8 mouse cellular contexts compared by ENCODE assay signal in genomic region chr5:114707265-114708068, GRCm38 (mm10). TPM values are rescaled to one million over a fixed set of nuclear protein-coding genes. Genes with fewer than 3 reads are reported as not detected.
DNase-seq lines count a peak whose midpoint lies in the region; ATAC-seq and TF ChIP-seq lines count a peak whose summit lies in the region.

Gene Tchp (plus strand): TSS chr5:114707760.

- H3K9me3 ChIP-seq in hindbrain, embryonic 10.5 days = no peaks in the 10 kb centered on the region
- no peaks in the 10 kb centered on the region for H3K9me3 ChIP-seq in lung, postnatal 0 days (ENCODE audit: low read length)

- peak within 1 kb of the TSS; percentile 90 for H3K27ac ChIP-seq in hindbrain, embryonic 10.5 days
- no peak within 1 kb of the TSS for H3K27ac ChIP-seq in lung, postnatal 0 days (ENCODE audit: low read length)

- peak; percentile 55 for ATAC-seq in frontal cortex, adult (ENCODE audit: low TSS enrichment)
- peak; percentile 75 for ATAC-seq in lung, postnatal 0 days

- H3K36me3 ChIP-seq in hindbrain, embryonic 10.5 days = peaks cover 35% of the 10 kb centered on the region
- H3K36me3 ChIP-seq in lung, postnatal 0 days (ENCODE audit: insufficient read depth, low read length) = no peaks in the 10 kb centered on the region

- H3K27me3 ChIP-seq in hindbrain, embryonic 10.5 days (ENCODE audit: insufficient read depth, poor library complexity, severe bottlenecking) = no peaks in the 10 kb centered on the region; the same call in 1 of the 2 replicates
- no peaks in the 10 kb centered on the region for H3K27me3 ChIP-seq in lung, postnatal 0 days (replicated peaks; ENCODE audit: insufficient read depth, low read length)

- H3K9ac ChIP-seq in lung, postnatal 0 days (replicated peaks; ENCODE audit: low read depth) = peak within 1 kb of the TSS; percentile 57

- peak; percentile 57; the same call in 1 of the 2 replicates for TF ChIP-seq EP300 in lung, postnatal 0 days (IDR thresholded peaks at IDR 0.05)

- 3% methylated on average over 49 of the region's 49 CpGs for WGBS in hindbrain, embryonic 10.5 days
- 4% methylated on average over 46 of the region's 49 CpGs for WGBS in lung, postnatal 0 days

- H3K4me2 ChIP-seq in lung, postnatal 0 days (replicated peaks; ENCODE audit: low read depth, low read length) = peak within 1 kb of the TSS; percentile 71

- DNase-seq in MEL-GATA-1-ER (ENCODE audit: extremely low read depth, low read depth) = peak; percentile 80
- peak; percentile 97 for DNase-seq in cerebellum, adult 8-10 months
- DNase-seq in hindbrain, embryonic 10.5 days (ENCODE audit: low spot score) = peak; percentile 96
- peak; percentile 87 for DNase-seq in layer of hippocampus, adult 9-11 months
- peak; percentile 94 for DNase-seq in lung, postnatal 0 days (ENCODE audit: low spot score)
- peak; percentile 96 for DNase-seq in ovary, postnatal 14 days (ENCODE audit: low spot score)
- DNase-seq in thymus, postnatal 14 days = peak; percentile 95

- H3K4me1 ChIP-seq in hindbrain, embryonic 10.5 days (replicated peaks) = peaks cover 22% of the 10 kb centered on the region
- H3K4me1 ChIP-seq in lung, postnatal 0 days (ENCODE audit: insufficient read depth, low read depth, low read length) = no peaks in the 10 kb centered on the region; the same call in 1 of the 2 replicates

- H3K4me3 ChIP-seq in hindbrain, embryonic 10.5 days = peak within 1 kb of the TSS; percentile 89
- H3K4me3 ChIP-seq in lung, postnatal 0 days (ENCODE audit: low read depth, low read length) = peak within 1 kb of the TSS; percentile 77

- peak; percentile 88 for TF ChIP-seq CTCF in lung, postnatal 0 days (IDR thresholded peaks at IDR 0.05)

RNA-seq across cellular contexts. Expression of gene Tchp, which starts in this region (rescaled TPM):
- polyA plus RNA-seq in hindbrain, embryonic 10.5 days (2016; fragmentation: Nextera tagmentation; extraction: Ambion mirVana) = 17.9 and 20.8 TPM in 2 replicates
- 9.4 and 10.0 TPM in 2 replicates for polyA plus RNA-seq in lung, postnatal 0 days (2015; fragmentation: Nextera tagmentation; extraction: Ambion mirVana)
